Mouse (Mus musculus): ENCODE results near the gene Top3a. TPM values are rescaled to one million over a fixed set of nuclear protein-coding genes. Genes with fewer than 3 reads are reported as not detected.

The Top3a gene
- polyA plus RNA-seq, 1 experiment from 2014 or later, result 25.9 TPM

DNA sequence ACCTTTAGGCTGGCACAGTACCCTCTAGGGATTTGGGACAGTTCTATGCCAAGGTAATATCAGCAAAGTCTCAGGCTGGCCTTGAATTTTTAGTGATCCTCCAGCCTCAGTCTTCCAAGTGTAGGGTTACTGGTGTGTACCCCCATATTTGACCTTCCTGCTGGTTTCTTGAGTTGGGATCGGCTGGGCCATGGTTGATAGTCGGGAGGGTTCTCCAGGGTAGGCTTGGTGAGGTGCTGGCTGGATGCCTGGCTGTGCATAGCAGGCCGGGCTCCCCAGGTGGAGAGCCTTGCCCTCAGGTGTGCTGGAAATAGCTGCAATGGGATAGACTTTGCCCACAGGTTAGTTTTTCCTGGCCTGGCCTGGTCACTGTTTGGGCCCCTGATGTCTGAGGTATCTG lies 71.9 kb downstream of the Top3a start:
- no peak for DNase-seq (ENCODE audit: low spot score)
- H3K27ac ChIP-seq (ENCODE audit: low read depth, low read length), result no peak overlapping the region
- H3K27me3 ChIP-seq (ENCODE audit: control insufficient read depth, insufficient read depth, low read length), result no peaks in the 10 kb centered on the region
- WGBS, result 87% methylated on average over 3 of the region's 3 CpGs
- no peaks in the 10 kb centered on the region for H3K9me3 ChIP-seq (ENCODE audit: control insufficient read depth, low read length)
- ATAC-seq (replicated peaks; ENCODE audit: low FRiP score), result no peak
- H3K4me2 ChIP-seq (ENCODE audit: low read depth, low read length, severe bottlenecking), result no peak overlapping the region
- H3K4me1 ChIP-seq (replicated peaks; ENCODE audit: control insufficient read depth, insufficient read depth, low read length), result peaks cover 11% of the 10 kb centered on the region
- no peak overlapping the region for H3K4me3 ChIP-seq (ENCODE audit: low read depth, low read length)
- H3K9ac ChIP-seq (ENCODE audit: low read length), result no peak overlapping the region
- peaks cover 28% of the 10 kb centered on the region for H3K36me3 ChIP-seq (ENCODE audit: control insufficient read depth, insufficient read depth, low read length)

DNA sequence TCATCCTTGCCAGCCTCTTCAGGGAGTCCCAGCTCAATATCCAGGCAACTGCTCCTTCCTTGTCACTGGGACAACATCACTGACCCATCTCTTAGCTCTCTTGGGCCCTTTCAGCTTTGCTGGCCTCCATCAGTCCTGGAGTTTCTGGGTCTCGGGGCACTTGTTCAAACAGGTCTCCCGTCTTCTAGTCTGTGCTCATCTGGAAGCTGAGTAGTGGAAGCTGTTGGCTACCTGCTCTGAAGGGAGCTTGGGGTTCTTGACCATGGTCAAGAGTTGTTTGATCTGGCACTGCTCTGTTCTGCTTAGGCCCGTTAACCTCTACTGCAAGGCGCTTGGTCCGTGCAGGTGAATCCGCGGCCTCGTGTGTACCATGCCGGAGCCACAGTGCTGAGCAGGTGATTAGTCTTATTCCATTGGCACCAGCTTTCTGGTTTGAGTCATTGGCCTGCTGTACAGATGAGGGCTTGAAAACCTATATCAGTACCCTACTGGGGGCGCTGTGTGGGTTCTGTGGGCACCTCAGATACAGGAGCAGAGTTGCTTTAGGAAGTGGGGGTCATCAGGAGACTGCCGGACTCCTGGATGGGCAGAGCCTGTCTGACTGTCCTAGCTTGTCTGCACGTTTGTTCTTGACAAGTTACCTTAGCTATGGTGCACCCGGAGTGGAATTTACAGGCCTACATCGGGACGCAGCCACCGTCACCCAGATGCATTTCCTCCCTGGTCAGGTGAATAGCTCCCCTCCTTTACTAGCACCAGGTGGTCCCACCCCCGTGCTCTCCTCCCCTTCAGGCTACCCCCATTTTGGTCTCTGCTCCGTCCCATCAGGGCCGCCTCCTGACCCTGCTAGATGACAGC lies 72.9 kb downstream of the Top3a start:
- WGBS, result 94% methylated on average over 19 of the region's 19 CpGs
- H3K27ac ChIP-seq (ENCODE audit: low read depth, low read length), result no peak overlapping the region
- DNase-seq (ENCODE audit: low spot score), result no peak

DNA sequence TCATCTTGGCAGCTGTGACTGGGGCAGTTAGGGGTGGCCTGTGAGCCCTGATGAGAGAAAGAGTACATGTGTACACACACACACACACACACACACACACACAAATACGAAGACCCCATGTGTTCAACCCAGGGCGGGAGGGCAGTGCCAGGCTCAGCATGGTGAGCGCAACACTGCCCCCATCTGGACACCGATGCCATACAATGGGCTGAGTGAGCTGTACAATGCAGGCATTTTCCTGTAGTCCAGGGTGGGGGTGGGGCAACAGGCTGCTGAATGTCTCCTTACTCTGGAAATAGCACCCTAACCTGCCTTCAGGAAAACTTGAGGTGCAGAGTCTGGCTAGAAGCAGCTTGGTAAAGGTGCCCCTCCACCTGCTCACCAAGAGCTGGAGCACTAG lies 74.0 kb downstream of the Top3a start:
- peaks cover 18% of the 10 kb centered on the region for H3K36me3 ChIP-seq (ENCODE audit: control insufficient read depth, insufficient read depth, low read length)
- H3K4me2 ChIP-seq (ENCODE audit: low read depth, low read length, severe bottlenecking), result no peak overlapping the region
- ATAC-seq (replicated peaks; ENCODE audit: low FRiP score), result 0 out of 2 replicates have a peak, but pooled peaks have one; percentile 28
- H3K9ac ChIP-seq (ENCODE audit: low read length), result no peak overlapping the region
- WGBS, result 15% methylated on average over 4 of the region's 4 CpGs
- H3K27me3 ChIP-seq (ENCODE audit: control insufficient read depth, insufficient read depth, low read length), result no peaks in the 10 kb centered on the region
- no peaks in the 10 kb centered on the region for H3K9me3 ChIP-seq (ENCODE audit: control insufficient read depth, low read length)
- peak; percentile 91 for DNase-seq (ENCODE audit: low spot score)
- no peak overlapping the region for H3K27ac ChIP-seq (ENCODE audit: low read depth, low read length)
- H3K4me3 ChIP-seq (ENCODE audit: low read depth, low read length), result no peak overlapping the region
- peaks cover 11% of the 10 kb centered on the region for H3K4me1 ChIP-seq (replicated peaks; ENCODE audit: control insufficient read depth, insufficient read depth, low read length)

More for the DNA sequence above, 72.9 kb downstream of the Top3a start:
- Histone ChIP-seq H3K36me3 (ENCODE audit: control insufficient read depth, insufficient read depth, low read length) (peaks cover 18% of the 10 kb centered on the region), H3K4me3 (ENCODE audit: low read depth, low read length) (no peak overlapping the region), H3K4me2 (ENCODE audit: low read depth, low read length, severe bottlenecking) (no peak overlapping the region), H3K9me3 (ENCODE audit: control insufficient read depth, low read length) (no peaks in the 10 kb centered on the region), H3K4me1 (replicated peaks; ENCODE audit: control insufficient read depth, insufficient read depth, low read length) (peaks cover 11% of the 10 kb centered on the region), H3K9ac (ENCODE audit: low read length) (no peak overlapping the region), H3K27me3 (ENCODE audit: control insufficient read depth, insufficient read depth, low read length) (no peaks in the 10 kb centered on the region)
- no peak for ATAC-seq (replicated peaks; ENCODE audit: low FRiP score)

DNA sequence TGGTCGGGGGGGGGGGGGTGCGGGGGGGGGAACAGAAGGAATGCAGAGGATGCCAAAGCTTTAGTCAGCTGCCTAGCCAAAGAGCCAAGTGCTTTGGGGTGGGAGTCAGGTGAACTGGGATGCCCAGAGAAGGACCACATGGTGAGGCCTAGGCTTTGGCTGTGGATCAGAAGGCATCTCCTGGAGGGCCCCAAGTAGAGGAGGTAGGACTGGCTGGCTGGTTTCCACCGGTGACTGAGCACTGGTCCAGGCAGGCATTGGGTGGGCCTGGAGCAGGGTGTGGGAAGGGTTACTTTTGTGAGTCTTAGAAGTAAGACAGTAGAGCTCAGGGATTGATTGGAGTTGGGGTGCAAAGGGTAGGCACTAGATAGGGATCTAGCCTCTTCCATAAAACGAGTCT lies 75.6 kb downstream of the Top3a start:
- 89% methylated on average over 2 of the region's 4 CpGs for WGBS
- ATAC-seq (replicated peaks; ENCODE audit: low FRiP score), result no peak
- H3K4me3 ChIP-seq (ENCODE audit: low read depth, low read length), result no peak overlapping the region; the same call in 1 of the 2 replicates
- no peak overlapping the region for H3K27ac ChIP-seq (ENCODE audit: low read depth, low read length)
- no peaks in the 10 kb centered on the region for H3K27me3 ChIP-seq (ENCODE audit: control insufficient read depth, insufficient read depth, low read length)
- no peak overlapping the region for H3K9ac ChIP-seq (ENCODE audit: low read length)
- peaks cover 8% of the 10 kb centered on the region for H3K36me3 ChIP-seq (ENCODE audit: control insufficient read depth, insufficient read depth, low read length)
- H3K9me3 ChIP-seq (ENCODE audit: control insufficient read depth, low read length), result no peaks in the 10 kb centered on the region
- H3K4me2 ChIP-seq (ENCODE audit: low read depth, low read length, severe bottlenecking), result peak overlapping the region; percentile 70; the same call in 1 of the 2 replicates
- H3K4me1 ChIP-seq (replicated peaks; ENCODE audit: control insufficient read depth, insufficient read depth, low read length), result peaks cover 11% of the 10 kb centered on the region
- no peak for DNase-seq (ENCODE audit: low spot score)

DNA sequence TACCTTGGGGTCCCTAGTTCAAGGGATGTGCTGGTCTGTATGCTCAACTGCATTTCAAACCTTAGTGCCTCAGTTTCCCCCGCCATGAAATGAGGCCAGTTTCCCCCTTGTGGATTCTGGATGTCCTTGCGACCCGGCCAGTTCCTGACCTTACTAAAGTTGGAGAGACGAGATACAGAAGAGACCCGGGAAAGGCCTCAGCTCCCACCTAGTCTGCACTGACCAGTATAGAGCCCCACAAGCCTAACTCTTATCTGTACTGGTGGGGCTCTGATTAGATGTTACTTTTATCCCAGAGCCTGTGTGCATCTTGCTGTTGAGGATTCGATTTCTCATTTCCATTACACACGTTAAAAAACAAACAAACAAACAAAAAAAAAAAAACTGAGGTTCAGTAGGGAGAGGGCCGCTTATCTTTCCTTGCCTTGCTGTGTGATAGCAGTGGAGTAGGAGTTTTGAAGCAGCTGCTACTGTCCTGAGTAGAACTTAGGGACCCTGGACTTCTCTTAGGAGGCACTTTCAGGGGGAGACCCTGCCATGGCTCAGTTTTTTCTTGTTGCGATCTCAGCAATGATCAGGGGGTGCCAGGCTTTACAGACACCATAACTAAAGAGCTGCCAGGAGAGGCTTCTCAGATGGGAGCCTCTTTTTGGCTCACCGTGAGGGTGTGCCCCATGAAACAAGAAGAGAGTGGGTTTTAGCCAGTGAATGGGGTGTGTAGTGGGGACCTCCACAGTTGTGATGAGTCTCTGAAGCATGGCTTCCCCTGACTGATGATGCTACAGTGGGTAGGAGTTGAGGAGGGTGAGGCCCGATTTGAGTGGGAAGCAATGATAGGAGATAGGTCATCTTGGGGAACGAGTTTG lies 76.6 kb downstream of the Top3a start:
- Histone ChIP-seq H3K4me1 (replicated peaks; ENCODE audit: control insufficient read depth, insufficient read depth, low read length) (peaks cover 11% of the 10 kb centered on the region), H3K4me2 (ENCODE audit: low read depth, low read length, severe bottlenecking) (peak overlapping the region; percentile 70), H3K36me3 (ENCODE audit: control insufficient read depth, insufficient read depth, low read length) (no peaks in the 10 kb centered on the region; the same call in 1 of the 2 replicates), H3K27ac (ENCODE audit: low read depth, low read length) (peak overlapping the region; percentile 85), H3K27me3 (ENCODE audit: control insufficient read depth, insufficient read depth, low read length) (no peaks in the 10 kb centered on the region), H3K9ac (ENCODE audit: low read length) (peak overlapping the region; percentile 97), H3K9me3 (ENCODE audit: control insufficient read depth, low read length) (no peaks in the 10 kb centered on the region), H3K4me3 (ENCODE audit: low read depth, low read length) (peak overlapping the region; percentile 91)
- WGBS, result 31% methylated on average over 12 of the region's 12 CpGs
- ATAC-seq (replicated peaks; ENCODE audit: low FRiP score) (no peak), DNase-seq (ENCODE audit: low spot score) (no peak)

DNA sequence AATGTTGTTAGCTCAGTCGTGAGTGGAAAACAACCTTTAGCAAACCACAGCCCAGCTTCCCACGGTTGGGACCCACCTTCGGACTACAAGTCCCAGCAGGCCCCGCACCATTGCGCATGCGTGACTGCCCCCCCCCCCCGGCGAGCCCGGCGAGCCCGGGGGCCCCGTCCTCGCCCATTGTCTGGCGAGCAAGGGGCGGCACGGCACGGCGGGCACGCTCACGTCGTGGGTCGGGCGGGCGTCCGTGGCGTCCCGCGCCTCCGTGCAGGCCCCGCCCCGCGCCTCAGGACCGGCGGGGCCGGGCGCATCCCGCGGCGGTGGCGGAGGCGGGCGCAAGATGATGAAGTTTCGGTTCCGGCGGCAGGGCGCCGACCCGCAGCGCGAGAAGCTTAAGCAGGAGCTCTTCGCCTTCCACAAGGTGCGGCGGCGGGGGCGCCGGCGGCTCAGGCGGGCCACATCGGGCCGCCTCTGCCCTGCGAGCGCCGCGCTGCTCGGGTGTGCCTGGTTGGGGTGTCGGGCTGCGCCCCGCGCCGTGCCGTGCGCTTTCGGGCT lies 77.6 kb downstream of the Top3a start, which contains the start of gene Llgl1:
Gene Llgl1 (plus strand): TSS at position 200 of the 552 bp plus-strand sequence.
- DNase-seq (ENCODE audit: low spot score), result peak; percentile 100
- Histone ChIP-seq H3K36me3 (ENCODE audit: control insufficient read depth, insufficient read depth, low read length) (no peaks in the 10 kb centered on the region; the same call in 1 of the 2 replicates), H3K4me1 (replicated peaks; ENCODE audit: control insufficient read depth, insufficient read depth, low read length) (peaks cover 11% of the 10 kb centered on the region), H3K4me2 (ENCODE audit: low read depth, low read length, severe bottlenecking) (peak within 1 kb of the TSS; percentile 70), H3K4me3 (ENCODE audit: low read depth, low read length) (peak within 1 kb of the TSS; percentile 91), H3K27me3 (ENCODE audit: control insufficient read depth, insufficient read depth, low read length) (no peaks in the 10 kb centered on the region), H3K9ac (ENCODE audit: low read length) (peak within 1 kb of the TSS; percentile 97), H3K27ac (ENCODE audit: low read depth, low read length) (peak within 1 kb of the TSS; percentile 85), H3K9me3 (ENCODE audit: control insufficient read depth, low read length) (no peaks in the 10 kb centered on the region)
- under 1% methylated on average over 56 of the region's 73 CpGs for WGBS
- peak; percentile 79 for ATAC-seq (replicated peaks; ENCODE audit: low FRiP score)

DNA sequence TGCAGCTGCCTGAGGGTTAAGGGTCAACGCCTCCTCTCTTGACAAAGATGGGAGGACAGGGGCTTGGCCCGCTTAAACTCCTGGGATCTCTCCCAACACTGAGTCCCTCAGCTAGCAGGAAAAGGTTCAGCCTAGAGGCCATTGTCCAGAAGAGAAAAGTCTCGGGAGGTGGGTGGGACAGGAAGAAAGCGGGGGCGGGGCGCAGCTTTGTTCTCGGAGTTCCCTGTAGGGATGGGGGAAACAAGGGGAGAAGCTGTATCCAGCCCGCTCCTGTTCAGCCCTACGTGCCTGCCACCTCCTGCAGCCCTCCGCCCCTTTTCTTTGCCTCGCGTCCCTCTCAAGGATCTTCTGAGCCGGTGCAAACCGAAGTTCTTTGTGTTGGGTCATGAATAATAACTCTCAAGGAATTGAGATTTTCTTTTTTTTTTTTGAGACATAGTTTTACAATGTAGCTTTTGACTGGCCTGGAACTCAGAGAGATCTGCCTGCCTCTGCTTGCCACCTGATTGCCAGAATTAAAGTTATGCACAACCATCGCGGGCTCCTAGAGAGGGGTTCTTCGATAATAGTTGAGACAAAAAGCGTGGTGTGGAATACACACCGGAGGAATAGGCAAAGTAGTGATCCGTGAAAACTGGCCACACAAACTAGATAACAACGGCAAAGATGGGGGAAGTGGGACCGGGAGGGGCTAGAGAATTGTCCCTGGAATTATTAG lies 78.2 kb downstream of the Top3a start:
- H3K4me3 ChIP-seq (ENCODE audit: low read depth, low read length), result peak overlapping the region; percentile 91
- no peaks in the 10 kb centered on the region for H3K9me3 ChIP-seq (ENCODE audit: control insufficient read depth, low read length)
- H3K36me3 ChIP-seq (ENCODE audit: control insufficient read depth, insufficient read depth, low read length), result no peaks in the 10 kb centered on the region; the same call in 1 of the 2 replicates
- H3K4me2 ChIP-seq (ENCODE audit: low read depth, low read length, severe bottlenecking), result peak overlapping the region; percentile 49
- DNase-seq (ENCODE audit: low spot score), result peak; percentile 91
- H3K4me1 ChIP-seq (replicated peaks; ENCODE audit: control insufficient read depth, insufficient read depth, low read length), result peaks cover 11% of the 10 kb centered on the region
- peak; percentile 68 for ATAC-seq (replicated peaks; ENCODE audit: low FRiP score)
- H3K27ac ChIP-seq (ENCODE audit: low read depth, low read length), result peak overlapping the region; percentile 85
- no peaks in the 10 kb centered on the region for H3K27me3 ChIP-seq (ENCODE audit: control insufficient read depth, insufficient read depth, low read length)
- peak overlapping the region; percentile 97 for H3K9ac ChIP-seq (ENCODE audit: low read length)
- under 1% methylated on average over 22 of the region's 22 CpGs for WGBS

DNA sequence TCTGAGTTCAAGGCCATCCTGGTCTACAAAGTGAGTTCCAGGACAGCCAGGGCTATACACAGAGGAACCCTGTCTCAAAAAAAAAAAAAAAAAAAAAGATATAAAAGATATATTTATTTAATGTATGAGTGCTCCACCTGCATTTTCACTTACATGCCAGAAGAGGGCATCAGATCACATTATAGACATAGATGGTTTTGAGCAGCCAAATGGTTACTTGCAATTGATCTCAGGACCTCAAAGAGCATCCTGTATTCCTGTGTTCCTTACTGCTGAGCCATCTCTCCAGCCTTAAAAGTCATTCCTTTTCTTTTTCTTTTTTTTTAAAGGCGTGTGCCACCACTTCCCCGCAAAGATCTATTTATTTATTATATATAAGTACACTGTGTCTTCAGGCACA lies 79.6 kb downstream of the Top3a start:
- no peak overlapping the region for H3K4me2 ChIP-seq (ENCODE audit: low read depth, low read length, severe bottlenecking)
- no peaks in the 10 kb centered on the region for H3K27me3 ChIP-seq (ENCODE audit: control insufficient read depth, insufficient read depth, low read length)
- ATAC-seq (replicated peaks; ENCODE audit: low FRiP score), result no peak
- H3K36me3 ChIP-seq (ENCODE audit: control insufficient read depth, insufficient read depth, low read length), result no peaks in the 10 kb centered on the region
- no peak overlapping the region for H3K4me3 ChIP-seq (ENCODE audit: low read depth, low read length)
- no peak for DNase-seq (ENCODE audit: low spot score)
- H3K9ac ChIP-seq (ENCODE audit: low read length), result no peak overlapping the region
- peaks cover 11% of the 10 kb centered on the region for H3K4me1 ChIP-seq (replicated peaks; ENCODE audit: control insufficient read depth, insufficient read depth, low read length)
- H3K9me3 ChIP-seq (ENCODE audit: control insufficient read depth, low read length), result no peaks in the 10 kb centered on the region
- 70% methylated on average over 2 of the region's 2 CpGs for WGBS
- no peak overlapping the region for H3K27ac ChIP-seq (ENCODE audit: low read depth, low read length)
